Mouse (Mus musculus) CD4-positive naive resting alpha-beta T cell, adult 76 days (primary cell): ENCODE measurements around the gene Limd2. TPM values are rescaled to one million over a fixed set of nuclear protein-coding genes. Genes with fewer than 3 reads are reported as not detected.

Experiments
- total RNA-seq: library from RNA; stranded (reverse); gene quantifications from one replicate; pipeline ENCODE4 v1.2.4, GENCODE M21; 2023

Limd2 gene
- total RNA-seq: 704 TPM

GRCm38 (mm10) chr11:106160841-106161721 lies at the start of gene Limd2, which contains the start of gene Gm10840:
TSS of gene Limd2 (minus strand) at chr11:106160860.
TSS of gene Gm10840 (plus strand) at chr11:106160850.

GRCm38 (mm10) chr11:106202123-106202465 lies 41.4 kb upstream of the Limd2 start, which contains the start of gene Strada:
TSS of gene Strada (minus strand) at chr11:106202168.

Other genes with a start within 250 kb of the Limd2 start
- 0.67 TPM for gene Cyb561, start 207.5 kb downstream of the Limd2 start, total RNA-seq
- gene Ace, start 192.9 kb downstream of the Limd2 start, total RNA-seq: 1.3 TPM
- gene Ace3, start 166.2 kb downstream of the Limd2 start, total RNA-seq: not detected
- gene Kcnh6, start 152.7 kb downstream of the Limd2 start, total RNA-seq: 0.38 TPM
- 62.4 TPM for gene Dcaf7, start 124.0 kb downstream of the Limd2 start, total RNA-seq
- gene Taco1, start 94.8 kb downstream of the Limd2 start, total RNA-seq: 6.7 TPM
- gene Map3k3, start 76.2 kb downstream of the Limd2 start, total RNA-seq: 162 TPM
- gene Gm10840, start within 50 bp of the Limd2 start, total RNA-seq: 10.1 TPM
- gene Strada, start 41.3 kb upstream of the Limd2 start, total RNA-seq: 27.3 TPM
- 40.0 TPM for gene Ccdc47, start 55.5 kb upstream of the Limd2 start, total RNA-seq
- gene Ddx42, start 56.1 kb upstream of the Limd2 start, total RNA-seq: 82.3 TPM
- gene Ftsj3, start 95.2 kb upstream of the Limd2 start, total RNA-seq: 73.6 TPM
- gene Psmc5, start 95.3 kb upstream of the Limd2 start, total RNA-seq: 50.6 TPM
- gene Smarcd2, start 112.1 kb upstream of the Limd2 start, total RNA-seq: 96.8 TPM
- not detected for gene Tcam1, start 115.8 kb upstream of the Limd2 start, total RNA-seq
- not detected for gene Gh, start 141.0 kb upstream of the Limd2 start, total RNA-seq
- 73.1 TPM for gene Cd79b, start 153.9 kb upstream of the Limd2 start, total RNA-seq
- 1.5 TPM for gene Scn4a, start 192.4 kb upstream of the Limd2 start, total RNA-seq
- not detected for gene Prr29, start 204.6 kb upstream of the Limd2 start, total RNA-seq
- gene Icam2, start 227.2 kb upstream of the Limd2 start, total RNA-seq: 64.7 TPM